Mouse (Mus musculus) G1E (cell line): Measurements from ENCODE around the gene Krtap10-4.
"Not testable (repeated sequence)": the region's sequence is repeated elsewhere in the genome, so short reads cannot be mapped to it uniquely, and the experiment has no call there.

Source experiments
- CTCF ChIP-seq: IDR thresholded peaks from 2 replicates; pipeline ENCODE4 v1.5.1; 2012; ENCODE audit warnings: low read depth, low read length, inconsistent platforms, mixed read lengths
- GATA1 ChIP-seq: IDR thresholded peaks from 2 replicates; pipeline ENCODE4 v1.6.1; 2012; ENCODE audit warnings: borderline replicate concordance, low read length, inconsistent platforms, mixed read lengths
- GATA2 ChIP-seq: IDR thresholded peaks from 2 replicates; pipeline ENCODE4 v1.6.1; 2012; ENCODE audit warnings: low read depth, low read length, inconsistent platforms, borderline replicate concordance
- POLR2AphosphoS5 ChIP-seq: IDR thresholded peaks from 2 replicates; pipeline ENCODE4 v1.6.1; 2012; ENCODE audit warnings: low read depth, low read length, inconsistent platforms; ENCODE audit not compliant: insufficient replicate concordance
- TAL1 ChIP-seq: conservative IDR thresholded peaks from 2 replicates; pipeline ENCODE4 v1.6.1; 2012; ENCODE audit warnings: low read depth, low read length, inconsistent platforms, mixed read lengths

GRCm38 (mm10) chr10:77776844-77777243 is 50.1 kb downstream of the Krtap10-4 start, which contains the start of gene Gm7138:
- TF ChIP-seq CTCF, POLR2AphosphoS5, GATA2, TAL1, GATA1: not testable (repeated sequence)
